Mouse (Mus musculus): ENCODE results near the gene Slc39a7. TPM values are rescaled to one million over a fixed set of nuclear protein-coding genes. Genes with fewer than 3 reads are reported as not detected.

Slc39a7 gene
- polyA plus RNA-seq (2012; rRNA removed) = 133 and 138 TPM in 2 replicates

DNA sequence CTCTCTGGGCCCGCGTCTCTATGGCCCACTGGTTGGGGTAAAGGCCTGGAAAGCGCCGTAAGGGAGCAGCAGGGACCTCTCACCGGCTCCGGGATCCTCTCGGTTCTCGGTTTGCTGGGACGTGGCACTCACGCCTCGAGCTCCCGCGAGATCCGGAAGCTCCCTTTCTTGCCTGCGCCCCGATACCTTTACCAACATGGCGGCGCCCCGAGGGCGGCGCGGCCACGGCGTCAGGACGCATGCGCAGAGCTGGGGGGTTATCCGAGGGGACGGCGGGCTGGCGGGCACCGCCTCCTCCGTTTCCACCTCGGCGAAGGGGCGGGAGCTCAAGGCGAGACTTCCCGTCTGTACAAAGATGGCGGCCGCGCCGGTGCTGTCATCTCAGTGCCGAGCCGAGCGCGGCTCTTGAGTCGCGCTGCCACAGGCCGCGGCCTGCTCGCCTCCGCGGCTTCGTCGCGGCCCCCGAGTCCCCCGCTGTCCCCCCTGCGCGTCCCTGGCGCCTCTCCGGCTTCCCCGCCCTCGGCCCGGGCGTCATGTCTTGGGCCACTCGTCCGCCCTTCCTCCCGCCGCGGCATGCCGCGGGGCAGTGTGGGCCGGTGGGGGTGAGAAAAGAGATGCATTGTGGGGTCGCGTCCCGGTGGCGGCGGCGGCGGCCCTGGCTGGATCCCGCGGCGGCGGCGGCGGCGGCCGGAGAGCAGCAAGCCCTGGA is at the start of gene Slc39a7, which contains the start of gene Rxrb:
Gene Slc39a7 (minus strand): TSS at position 218 of the 709 bp plus-strand sequence.
Gene Rxrb (plus strand): TSS at position 348 of the 709 bp plus-strand sequence.
- peak; percentile 99 for DNase-seq (ENCODE audit: low read depth)
- TF ChIP-seq CTCF (IDR thresholded peaks at IDR 0.05; ENCODE audit: borderline replicate concordance, extremely low read depth, insufficient read depth, insufficient read length) (no peak), POLR2A (IDR thresholded peaks at IDR 0.05; ENCODE audit: borderline replicate concordance, extremely low read depth, insufficient read depth, insufficient read length, poor library complexity, severe bottlenecking) (peak; percentile 80)

DNA sequence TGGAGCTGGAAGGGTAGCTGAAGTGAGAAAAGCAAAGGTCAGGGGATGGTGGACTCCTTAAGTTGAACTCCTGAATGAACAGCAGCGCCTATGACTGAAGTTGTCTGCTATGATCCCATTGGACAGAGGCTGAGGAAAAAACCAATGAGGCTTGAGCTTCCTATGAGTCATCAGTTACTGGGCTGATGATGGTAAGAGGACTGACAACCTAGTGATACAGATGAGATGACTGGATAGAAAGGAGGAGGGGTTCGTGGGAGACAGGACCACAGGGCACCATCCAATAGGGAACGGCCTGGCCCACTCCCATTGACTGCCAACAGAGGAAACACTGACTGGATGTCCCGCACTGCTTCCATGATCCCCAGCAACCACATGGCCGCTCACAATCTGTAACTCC is 48.1 kb upstream of the Slc39a7 start:
- TF ChIP-seq CTCF (IDR thresholded peaks at IDR 0.05; ENCODE audit: borderline replicate concordance, extremely low read depth, insufficient read depth, insufficient read length) (no peak), POLR2A (IDR thresholded peaks at IDR 0.05; ENCODE audit: borderline replicate concordance, extremely low read depth, insufficient read depth, insufficient read length, poor library complexity, severe bottlenecking) (no peak)
- DNase-seq (ENCODE audit: low read depth) = peak; percentile 89

DNA sequence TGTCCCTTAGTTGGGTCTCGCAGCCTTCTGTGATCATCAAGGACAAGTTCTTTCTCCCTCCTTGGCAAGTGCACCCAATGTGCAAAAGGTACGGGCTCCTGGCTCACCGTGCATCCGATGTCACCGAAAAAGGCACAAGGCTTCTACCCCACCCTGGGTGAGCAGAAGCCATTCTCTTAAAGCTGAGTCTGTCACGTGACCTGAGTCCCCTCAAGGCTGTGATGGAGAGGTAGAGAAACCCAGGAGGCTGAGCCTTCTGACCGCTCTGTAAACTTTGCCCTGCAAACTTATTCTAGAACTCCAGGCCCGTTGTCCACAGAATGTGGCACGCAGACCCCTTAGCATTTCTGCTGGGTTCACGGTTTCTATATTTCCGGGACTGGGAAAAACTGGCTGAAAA is 47.5 kb upstream of the Slc39a7 start:
- TF ChIP-seq CTCF (IDR thresholded peaks at IDR 0.05; ENCODE audit: borderline replicate concordance, extremely low read depth, insufficient read depth, insufficient read length) (no peak), POLR2A (IDR thresholded peaks at IDR 0.05; ENCODE audit: borderline replicate concordance, extremely low read depth, insufficient read depth, insufficient read length, poor library complexity, severe bottlenecking) (no peak)
- DNase-seq (ENCODE audit: low read depth) = no peak

DNA sequence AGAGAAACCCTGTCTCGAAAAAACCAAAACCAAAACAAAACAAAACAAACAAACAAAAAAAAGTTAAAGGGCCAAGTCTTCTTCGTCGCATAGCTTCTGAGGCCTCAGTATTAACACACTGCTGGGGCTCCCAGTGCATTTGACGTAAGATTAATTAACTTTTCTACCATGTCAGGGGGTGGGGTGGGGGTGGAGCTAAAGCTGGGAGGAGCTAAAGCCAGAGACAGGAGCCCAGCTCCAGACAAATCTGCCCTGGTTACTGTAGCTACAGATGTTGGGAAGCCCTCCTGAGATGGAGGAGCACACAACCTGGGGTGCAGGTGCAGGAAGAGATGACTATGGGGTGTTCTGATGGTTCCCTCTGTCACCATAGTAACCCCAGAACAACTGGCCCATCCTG is 46.7 kb upstream of the Slc39a7 start:
- no peak for TF ChIP-seq CTCF (IDR thresholded peaks at IDR 0.05; ENCODE audit: borderline replicate concordance, extremely low read depth, insufficient read depth, insufficient read length)
- TF ChIP-seq POLR2A (IDR thresholded peaks at IDR 0.05; ENCODE audit: borderline replicate concordance, extremely low read depth, insufficient read depth, insufficient read length, poor library complexity, severe bottlenecking) = no peak
- no peak for DNase-seq (ENCODE audit: low read depth)

DNA sequence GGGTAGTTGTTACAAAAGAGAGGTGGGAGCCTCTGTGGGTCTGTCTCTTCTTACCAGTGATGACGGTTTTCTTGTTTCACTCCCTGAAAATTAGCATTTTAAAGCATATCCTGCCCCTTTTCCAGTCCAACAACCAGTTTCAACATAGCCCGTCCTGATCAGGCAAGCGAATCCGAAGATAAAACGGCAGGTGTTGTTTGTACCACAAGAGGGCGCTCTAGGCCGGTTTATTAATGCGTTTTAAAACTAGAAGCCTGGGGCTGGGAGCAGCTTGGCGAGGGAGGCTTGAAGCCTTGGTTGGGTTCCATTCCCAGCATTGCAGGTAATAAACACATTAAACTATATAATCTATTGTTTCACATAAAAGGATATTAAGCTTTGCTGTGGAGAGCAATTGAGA is 46.1 kb upstream of the Slc39a7 start:
- TF ChIP-seq POLR2A (IDR thresholded peaks at IDR 0.05; ENCODE audit: borderline replicate concordance, extremely low read depth, insufficient read depth, insufficient read length, poor library complexity, severe bottlenecking) (no peak), CTCF (IDR thresholded peaks at IDR 0.05; ENCODE audit: borderline replicate concordance, extremely low read depth, insufficient read depth, insufficient read length) (peak; percentile 83)
- DNase-seq (ENCODE audit: low read depth) = peak; percentile 86

DNA sequence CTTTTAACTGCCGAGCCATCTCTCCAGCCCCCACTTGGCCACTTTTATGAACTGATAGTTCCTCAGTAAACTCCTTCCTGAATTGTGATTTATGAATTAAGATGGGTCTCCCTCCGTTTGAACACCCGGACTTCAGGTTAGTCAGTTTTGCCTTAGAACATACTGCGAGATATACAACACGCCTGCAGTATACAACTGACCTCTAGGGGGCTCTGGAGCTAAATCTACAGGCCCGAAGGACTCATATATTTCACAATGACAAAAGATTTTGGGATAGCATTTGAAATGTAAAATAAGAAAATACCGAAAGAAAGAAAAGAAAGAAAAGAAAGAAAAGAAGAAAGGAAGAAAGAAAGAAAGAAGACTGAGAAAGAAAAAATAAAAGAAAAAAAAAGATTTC is 43.8 kb upstream of the Slc39a7 start:
- peak; percentile 66 for DNase-seq (ENCODE audit: low read depth)
- no peak for TF ChIP-seq POLR2A (IDR thresholded peaks at IDR 0.05; ENCODE audit: borderline replicate concordance, extremely low read depth, insufficient read depth, insufficient read length, poor library complexity, severe bottlenecking)
- peak; percentile 55; the same call in 1 of the 2 replicates for TF ChIP-seq CTCF (IDR thresholded peaks at IDR 0.05; ENCODE audit: borderline replicate concordance, extremely low read depth, insufficient read depth, insufficient read length)

DNA sequence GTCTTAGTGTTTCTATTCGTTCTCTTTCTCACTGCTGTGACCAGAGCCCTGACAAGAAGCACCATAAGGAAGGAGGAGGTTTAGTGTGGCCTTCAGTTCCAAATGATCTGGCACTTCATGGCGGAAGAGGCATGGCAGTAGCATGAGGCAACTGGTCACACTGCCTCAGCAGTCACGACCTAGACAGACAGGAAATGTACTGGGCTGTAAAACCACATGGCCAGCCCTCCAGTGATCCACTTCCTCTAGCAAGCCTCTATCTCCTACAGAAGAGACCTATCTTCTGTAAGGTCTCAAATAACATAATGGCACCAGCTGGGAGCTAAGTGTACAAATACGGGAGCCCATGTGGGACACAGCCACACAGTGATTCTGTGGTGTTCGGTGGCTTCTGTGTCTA is 40.6 kb upstream of the Slc39a7 start:
- no peak for DNase-seq (ENCODE audit: low read depth)
- TF ChIP-seq CTCF (IDR thresholded peaks at IDR 0.05; ENCODE audit: borderline replicate concordance, extremely low read depth, insufficient read depth, insufficient read length) = no peak

DNA sequence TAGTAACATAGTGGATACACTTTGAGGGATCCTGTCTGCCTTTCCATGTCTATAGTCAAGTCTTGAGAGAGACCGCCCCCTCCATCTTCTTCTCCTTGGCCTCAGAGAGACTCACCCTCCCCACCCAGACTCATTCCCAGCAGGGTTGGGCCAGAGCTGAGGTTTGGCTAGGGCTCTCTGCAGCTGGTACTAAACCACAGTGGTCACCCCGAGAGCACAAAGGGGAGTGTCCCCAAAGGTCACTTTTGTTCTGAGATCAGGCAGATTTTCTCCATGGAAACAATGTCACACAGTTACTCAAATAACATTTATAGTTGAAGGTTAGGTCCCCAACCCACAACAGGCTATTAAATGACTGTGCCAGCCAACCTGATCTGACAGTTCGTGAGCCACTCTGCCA is 37.4 kb upstream of the Slc39a7 start:
- no peak for DNase-seq (ENCODE audit: low read depth)
- TF ChIP-seq CTCF (IDR thresholded peaks at IDR 0.05; ENCODE audit: borderline replicate concordance, extremely low read depth, insufficient read depth, insufficient read length) = no peak
- no peak for TF ChIP-seq POLR2A (IDR thresholded peaks at IDR 0.05; ENCODE audit: borderline replicate concordance, extremely low read depth, insufficient read depth, insufficient read length, poor library complexity, severe bottlenecking)

DNA sequence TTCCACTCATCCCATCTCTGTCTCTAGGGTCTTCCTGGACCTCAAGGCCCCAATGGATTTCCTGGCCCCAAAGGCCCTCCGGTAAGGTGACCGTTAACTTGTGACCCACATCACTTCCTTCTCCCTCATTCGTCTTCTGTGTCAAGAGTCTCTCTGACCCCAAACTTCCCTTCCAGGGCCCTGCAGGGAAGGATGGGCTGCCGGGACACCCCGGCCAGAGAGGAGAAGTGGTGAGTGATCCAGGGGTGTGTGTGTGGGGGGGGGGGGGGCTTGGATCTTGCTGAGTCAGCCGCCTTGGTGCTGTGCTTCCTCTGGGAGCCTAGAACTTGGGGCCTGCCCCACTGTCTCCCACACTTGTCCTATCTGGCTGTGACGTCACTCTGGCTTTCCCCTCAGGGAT is 25.7 kb upstream of the Slc39a7 start:
- no peak for DNase-seq (ENCODE audit: low read depth)
- no peak for TF ChIP-seq POLR2A (IDR thresholded peaks at IDR 0.05; ENCODE audit: borderline replicate concordance, extremely low read depth, insufficient read depth, insufficient read length, poor library complexity, severe bottlenecking)
- no peak for TF ChIP-seq CTCF (IDR thresholded peaks at IDR 0.05; ENCODE audit: borderline replicate concordance, extremely low read depth, insufficient read depth, insufficient read length)

DNA sequence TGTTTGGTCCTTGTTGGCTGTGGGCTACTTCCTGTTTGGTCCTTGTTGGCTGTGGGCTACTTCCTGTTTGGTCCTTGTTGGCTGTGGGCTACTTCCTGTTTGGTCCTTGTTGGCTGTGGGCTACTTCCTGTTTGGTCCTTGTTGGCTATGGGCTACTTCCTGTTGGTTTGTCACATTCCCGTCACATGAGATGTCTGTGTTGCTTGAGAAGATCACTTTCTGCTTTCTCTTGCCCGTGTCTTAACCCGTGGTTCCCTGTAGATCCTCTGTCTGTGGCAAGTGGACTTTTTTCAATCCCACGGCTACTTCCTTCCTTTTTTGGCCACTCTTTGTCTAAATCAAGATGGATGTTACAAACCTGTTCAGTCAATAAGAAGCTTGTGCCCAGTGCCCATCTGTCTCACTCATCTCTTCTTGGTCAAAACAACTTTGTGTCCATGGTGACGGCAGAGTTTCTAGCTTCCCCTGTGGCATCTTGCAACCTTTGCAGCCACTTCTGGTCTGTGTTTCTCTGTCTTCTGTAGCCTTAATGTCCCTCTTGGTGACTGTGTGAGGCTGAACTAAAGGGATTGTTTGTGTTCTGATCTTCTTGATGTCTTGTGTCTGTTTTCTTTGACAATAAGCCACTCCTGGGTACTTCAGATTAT is 16.0 kb upstream of the Slc39a7 start:
- DNase-seq (ENCODE audit: low read depth) = no peak
- TF ChIP-seq POLR2A (IDR thresholded peaks at IDR 0.05; ENCODE audit: borderline replicate concordance, extremely low read depth, insufficient read depth, insufficient read length, poor library complexity, severe bottlenecking) (no peak), CTCF (IDR thresholded peaks at IDR 0.05; ENCODE audit: borderline replicate concordance, extremely low read depth, insufficient read depth, insufficient read length) (no peak)

DNA sequence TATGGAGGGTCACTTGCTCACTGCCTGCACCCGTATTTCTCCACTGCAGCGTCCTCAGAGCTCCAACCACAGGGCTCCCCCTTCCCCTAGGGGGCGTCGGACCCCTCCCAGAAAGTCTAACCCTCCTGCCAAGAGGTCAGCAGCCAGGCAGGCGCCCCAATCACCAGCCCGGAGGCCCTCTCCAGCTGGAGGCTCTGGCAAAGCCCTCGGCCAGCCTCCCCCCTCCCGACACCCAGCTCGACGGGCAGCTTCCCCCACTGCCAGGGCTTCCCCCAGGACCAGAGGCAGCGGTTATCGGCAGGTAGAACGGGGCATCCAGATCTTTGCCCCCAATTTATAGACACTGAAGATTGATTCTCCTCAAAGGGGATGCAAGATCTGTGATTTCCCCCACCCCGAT is 14.5 kb upstream of the Slc39a7 start:
- no peak for DNase-seq (ENCODE audit: low read depth)
- no peak for TF ChIP-seq CTCF (IDR thresholded peaks at IDR 0.05; ENCODE audit: borderline replicate concordance, extremely low read depth, insufficient read depth, insufficient read length)
- TF ChIP-seq POLR2A (IDR thresholded peaks at IDR 0.05; ENCODE audit: borderline replicate concordance, extremely low read depth, insufficient read depth, insufficient read length, poor library complexity, severe bottlenecking) = no peak

Data from brain, embryonic 14.5 days (tissue).